Mouse (Mus musculus) heart, adult 2 months (tissue): ENCODE measurements around the gene Zdhhc17.

Experiments used
- CTCF ChIP-seq: fragments of 200-600 bp; IDR thresholded peaks from 2 replicates; pipeline ENCODE4 v1.8.1; 2022; ENCODE audit warnings: antibody characterized with exemption, mild to moderate bottlenecking, moderate library complexity
- EP300 ChIP-seq: fragments of 200-500 bp; IDR thresholded peaks from 2 replicates; pipeline ENCODE4 v1.6.1; 2011; ENCODE audit warnings: low read depth, low read length, control low read depth; ENCODE audit not compliant: insufficient read depth
- POLR2A ChIP-seq: fragments of 200-500 bp; IDR thresholded peaks from 2 replicates; pipeline ENCODE4 v1.6.1; 2011; ENCODE audit warnings: mild to moderate bottlenecking, low read depth, low read length, control low read depth; ENCODE audit not compliant: insufficient read depth

- TF ChIP-seq CTCF (no peak), EP300 (no peak), POLR2A (no peak)
Measured at GRCm38 (mm10) chr10:110997180-110997579, 12.8 kb downstream of the Zdhhc17 start.
